Mouse (Mus musculus) ovary, postnatal 14 days (tissue): ENCODE measurements at regions not wholly inside any gene's neighbourhood (a gene's known extent, or its start where the extent isn't known, plus 50 kb on each side); places are given as distances from the start of the nearest gene placed in this dataset.

Experiments
- DNase-seq: peaks from one replicate; pipeline ENCODE4 v3.0.0; 2022; ENCODE audit warnings: low spot score

GRCm38 (mm10) chr4:12263197-12263596 lies 91.4 kb upstream of the Fam92a start:
- DNase-seq = no peak

DNA sequence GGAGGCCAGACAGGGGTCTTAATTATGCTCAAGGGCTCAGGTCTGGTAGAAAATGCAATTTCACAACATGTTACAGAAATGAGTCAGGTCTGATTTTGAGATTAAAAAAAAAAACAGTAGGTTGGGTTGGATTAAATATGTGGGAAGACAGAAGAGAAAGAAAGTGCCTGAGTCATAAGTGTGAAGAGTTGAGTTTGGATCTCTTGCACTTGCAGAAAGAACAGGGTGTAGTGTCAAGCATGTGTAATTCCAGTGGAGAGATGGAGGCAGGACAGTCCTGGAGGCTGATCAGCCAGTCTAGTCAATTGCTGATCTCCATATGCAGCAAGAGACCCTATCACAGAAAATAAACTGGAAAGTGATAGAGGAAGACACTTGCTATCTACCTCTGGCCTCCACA lies 76.2 kb upstream of the Fam92a start:
- no peak for DNase-seq

- no peak for DNase-seq
These were observed 74.8 kb upstream of the Fam92a start for GRCm38 (mm10) chr4:12246595-12246994.

DNA sequence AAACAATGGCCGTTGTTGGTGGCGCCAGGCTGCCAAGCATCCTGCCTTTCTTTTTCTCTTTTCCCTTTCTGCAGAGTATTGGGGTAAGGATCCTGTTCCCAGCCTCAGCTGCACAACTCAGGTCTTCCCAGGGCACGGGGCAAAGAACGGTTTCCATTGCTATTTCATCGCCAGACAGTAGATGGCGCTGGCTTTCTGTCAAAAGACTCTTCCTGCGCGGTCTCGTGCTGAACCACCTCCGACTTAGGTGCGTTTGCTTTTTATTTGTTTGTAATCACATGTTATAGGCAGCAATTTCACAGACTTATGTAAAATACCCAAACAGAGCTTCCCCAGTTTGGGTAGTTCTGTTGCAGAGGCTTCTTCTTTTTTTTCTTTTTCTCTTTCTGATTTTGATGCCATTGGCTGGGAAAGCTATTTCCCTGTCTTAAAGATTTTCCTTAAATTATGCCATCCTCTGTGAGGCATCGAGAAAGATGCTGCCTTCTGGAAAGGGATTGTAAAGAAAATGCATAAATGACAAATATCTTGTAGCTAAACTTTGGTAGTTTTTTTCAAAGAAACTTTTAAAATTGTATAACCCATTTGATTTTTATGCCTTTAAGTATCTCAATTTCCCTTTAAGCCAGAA lies 69.2 kb upstream of the Fam92a start:
- peak; percentile 51 for DNase-seq

DNA sequence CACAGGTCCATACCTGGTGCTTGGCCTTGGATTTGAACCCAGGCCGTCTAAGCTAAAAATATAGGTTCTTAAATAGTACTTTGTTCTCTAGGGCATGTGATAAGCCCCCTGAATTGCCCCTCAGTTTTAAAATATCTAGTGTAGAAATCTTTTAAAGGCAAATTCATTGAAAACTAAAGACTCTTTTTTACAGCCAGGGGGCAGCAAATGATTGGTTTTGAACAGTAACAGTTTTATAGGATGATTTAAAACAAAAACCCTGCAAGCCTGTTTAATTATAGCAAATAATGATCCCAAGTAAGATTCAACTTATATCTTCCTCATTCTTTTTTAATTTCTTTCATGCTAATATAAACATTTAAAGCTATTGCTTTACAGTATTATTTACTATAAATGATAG lies 58.9 kb upstream of the Fam92a start:
- DNase-seq = peak; percentile 15
